Mouse (Mus musculus) ovary, postnatal 36 days (tissue): ENCODE results near the gene Hist1h2bq.
"Not testable (repeated sequence)": the region's sequence is repeated elsewhere in the genome, so short reads cannot be mapped to it uniquely, and the experiment has no call there.

ENCODE experiments used
- DNase-seq: peaks from one replicate; pipeline ENCODE4 v3.0.0; 2022; ENCODE audit warnings: low spot score, mixed read lengths

Gene Hist1h2bq

DNA sequence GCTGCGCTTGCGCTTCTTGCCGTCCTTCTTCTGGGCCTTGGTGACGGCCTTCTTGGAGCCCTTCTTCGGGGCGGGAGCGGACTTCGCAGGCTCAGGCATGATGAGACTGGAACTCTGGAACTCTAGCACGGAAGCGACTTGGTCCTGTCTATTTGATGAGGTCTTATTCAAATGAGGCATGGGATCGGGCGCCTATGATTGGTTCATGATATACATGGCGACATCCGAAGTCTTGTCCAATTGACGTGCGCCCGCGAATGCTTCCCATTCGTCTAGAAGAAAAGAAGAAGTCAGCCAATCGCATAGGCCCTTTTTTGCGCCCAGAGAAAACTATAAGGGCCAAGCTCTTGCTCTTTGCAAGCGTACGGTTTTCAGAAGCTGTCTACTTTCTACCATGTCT lies at the start of gene Hist1h2bq, which contains the start of gene Hist1h2ao:
Hist1h2bq (minus strand) TSS at position 125 of the 400 bp plus-strand sequence.
Hist1h2ao (plus strand) TSS at position 393 of the 400 bp plus-strand sequence.
- not testable (repeated sequence) for DNase-seq

DNA sequence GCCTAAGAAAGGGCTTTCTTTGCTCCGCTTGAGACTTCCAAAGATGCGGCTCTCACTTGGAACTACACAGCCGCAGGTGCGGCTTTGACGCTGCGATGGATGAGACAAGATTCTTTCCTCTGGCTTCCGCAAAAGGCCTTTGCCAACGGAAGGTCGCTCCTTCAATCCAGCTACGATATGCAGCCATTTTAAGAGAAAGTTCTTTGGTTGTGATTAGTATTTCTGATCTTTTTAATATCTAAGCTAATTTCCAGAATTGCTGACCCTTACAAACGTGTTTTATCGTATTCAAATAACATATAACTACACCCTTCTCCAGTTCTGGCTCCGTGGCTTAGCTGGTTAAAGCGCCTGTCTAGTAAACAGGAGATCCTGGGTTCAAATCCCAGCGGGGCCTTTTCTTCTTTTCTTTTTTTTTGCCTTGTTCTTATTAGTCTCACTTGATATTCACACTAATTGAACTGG lies 45.7 kb upstream of the Hist1h2bq start:
- DNase-seq: no peak

DNA sequence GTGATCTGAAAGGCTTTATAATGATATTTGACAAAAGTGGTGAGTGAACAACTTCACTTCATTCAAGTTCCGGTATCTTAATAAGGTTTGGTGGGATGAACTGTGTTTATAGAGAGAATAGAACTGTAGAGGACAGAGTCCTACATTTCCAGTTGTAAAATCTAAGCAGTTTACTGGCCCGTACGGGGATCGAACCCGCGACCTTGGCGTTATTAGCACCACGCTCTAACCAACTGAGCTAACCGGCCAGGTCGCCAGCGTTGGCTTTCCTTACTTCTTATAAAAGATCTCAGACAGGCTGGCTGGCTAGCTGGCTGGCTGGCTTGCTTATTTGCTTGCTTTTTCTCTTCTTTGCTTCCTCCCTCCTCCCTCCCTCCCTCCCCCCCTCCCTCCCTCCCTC lies 45.1 kb upstream of the Hist1h2bq start:
- DNase-seq: peak; percentile 71

DNA sequence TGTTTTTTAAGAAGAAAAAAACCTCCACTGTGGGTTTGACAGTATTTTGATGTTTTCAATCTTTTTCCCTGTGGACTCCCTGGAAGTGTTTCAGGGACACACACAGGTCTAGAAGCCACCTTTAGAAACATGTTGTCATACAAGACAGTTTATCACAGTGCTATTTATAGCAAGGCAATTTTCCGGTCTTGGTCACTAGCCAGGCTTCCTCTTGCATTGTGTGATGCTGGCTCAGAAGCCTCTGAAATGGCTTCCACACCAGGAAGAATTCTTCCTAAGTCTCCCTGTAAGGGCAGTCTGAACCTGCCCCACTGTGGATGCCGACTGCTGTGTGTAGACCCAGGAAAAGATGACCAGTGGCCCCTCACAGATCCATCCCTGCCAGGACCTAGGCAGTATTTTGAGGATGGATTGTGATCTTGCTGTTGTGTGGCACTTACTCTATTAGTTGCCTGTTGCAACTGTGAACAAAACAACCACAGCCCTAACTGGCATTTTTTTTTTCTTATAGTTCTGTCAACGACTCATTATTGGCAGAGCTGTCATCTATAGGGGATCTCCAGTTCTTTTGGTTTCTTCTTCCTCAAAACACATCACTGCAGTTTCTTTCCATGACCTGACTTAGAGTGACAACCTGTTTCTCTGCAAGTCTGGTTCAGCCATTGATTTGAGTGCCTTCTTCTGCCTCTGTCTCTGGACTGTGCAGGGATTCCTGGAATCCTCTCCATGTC lies 42.4 kb upstream of the Hist1h2bq start:
- DNase-seq: no peak

DNA sequence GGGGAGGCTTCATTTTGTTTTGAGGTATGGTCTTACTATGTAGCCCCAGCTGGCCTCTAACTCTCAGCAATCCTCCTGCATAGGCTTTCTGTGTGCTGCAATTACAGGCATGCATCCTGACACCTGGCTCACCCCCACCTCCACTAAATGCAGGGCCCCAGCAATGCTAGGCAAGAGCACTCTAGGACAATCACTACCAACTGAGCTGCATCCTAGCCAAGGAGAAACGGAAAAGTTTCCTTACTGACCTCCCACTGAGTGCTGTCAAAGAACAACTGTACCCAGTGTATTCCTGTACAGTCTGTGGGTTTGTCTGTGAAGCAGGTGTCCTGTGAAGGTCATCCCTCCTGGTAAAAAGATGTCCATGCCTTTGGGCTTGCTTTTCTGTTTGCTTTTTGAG lies 40.7 kb upstream of the Hist1h2bq start:
- DNase-seq: not testable (repeated sequence)

DNA sequence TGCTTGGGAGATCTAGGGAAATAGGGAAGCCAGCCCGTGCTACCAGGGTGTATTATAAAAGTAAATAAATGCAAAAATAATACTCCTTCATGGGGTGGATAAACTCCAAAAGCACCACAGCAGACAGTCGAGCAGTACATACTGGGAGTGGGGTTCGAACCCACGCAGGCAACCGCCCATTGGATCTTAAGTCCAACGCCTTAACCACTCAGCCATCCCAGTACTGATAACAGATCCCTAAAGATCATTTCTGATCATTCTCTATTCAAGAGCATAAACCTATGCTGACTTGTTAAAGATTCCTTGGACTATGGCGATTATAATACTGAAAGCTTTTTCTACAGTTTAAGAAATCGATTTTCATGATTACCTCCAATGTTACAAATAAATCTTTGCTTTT lies 37.9 kb upstream of the Hist1h2bq start:
- DNase-seq: no peak

DNA sequence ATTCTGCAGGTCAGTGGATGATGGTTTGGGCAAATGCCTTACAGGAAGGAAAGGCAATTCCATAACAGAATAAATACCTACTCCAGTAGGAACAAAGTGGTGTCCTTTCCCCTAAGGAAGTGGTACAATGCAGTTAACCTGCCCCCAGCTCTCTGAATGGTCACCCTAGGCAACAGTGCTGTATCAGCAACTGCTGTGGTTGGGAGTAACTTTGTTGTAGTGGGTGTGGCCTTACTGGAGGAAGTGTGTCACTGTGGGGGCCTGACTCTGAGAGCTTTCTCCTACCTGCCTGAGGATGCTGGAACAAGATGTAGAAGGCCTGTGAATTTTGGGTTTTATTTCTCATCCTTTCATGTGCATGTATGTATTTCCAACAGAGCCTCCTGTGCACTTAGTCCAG lies 36.4 kb upstream of the Hist1h2bq start:
- DNase-seq: not testable (repeated sequence)

DNA sequence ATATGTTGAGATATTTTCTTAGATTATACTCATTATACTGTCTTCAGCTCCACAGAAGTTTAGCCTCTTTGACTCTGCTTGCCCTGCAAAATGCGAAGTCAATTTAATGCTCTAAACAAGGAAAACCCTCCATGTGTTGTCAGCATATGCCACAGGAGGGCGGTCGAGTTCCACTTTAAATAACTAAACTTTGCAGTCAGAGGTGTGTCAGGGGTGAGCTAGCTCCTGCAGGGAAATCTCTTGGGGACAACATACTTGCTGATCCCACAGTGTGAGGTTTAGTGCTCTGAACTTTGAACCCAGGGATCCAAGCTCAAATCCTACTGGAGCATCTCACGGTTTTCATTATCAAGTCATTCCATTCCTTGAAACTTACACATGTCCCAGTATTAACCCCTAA lies 30.5 kb upstream of the Hist1h2bq start:
- DNase-seq: not testable (repeated sequence)

DNA sequence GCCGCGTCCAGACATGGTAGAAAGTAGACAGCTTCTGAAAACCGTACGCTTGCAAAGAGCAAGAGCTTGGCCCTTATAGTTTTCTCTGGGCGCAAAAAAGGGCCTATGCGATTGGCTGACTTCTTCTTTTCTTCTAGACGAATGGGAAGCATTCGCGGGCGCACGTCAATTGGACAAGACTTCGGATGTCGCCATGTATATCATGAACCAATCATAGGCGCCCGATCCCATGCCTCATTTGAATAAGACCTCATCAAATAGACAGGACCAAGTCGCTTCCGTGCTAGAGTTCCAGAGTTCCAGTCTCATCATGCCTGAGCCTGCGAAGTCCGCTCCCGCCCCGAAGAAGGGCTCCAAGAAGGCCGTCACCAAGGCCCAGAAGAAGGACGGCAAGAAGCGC lies 23.5 kb upstream of the Hist1h2bq start, which contains the start of the genes Hist1h2ap and Hist1h2br:
Hist1h2ap (minus strand) TSS at position 47 of the 400 bp plus-strand sequence.
Hist1h2br (plus strand) TSS at position 283 of the 400 bp plus-strand sequence.
- DNase-seq: not testable (repeated sequence)

DNA sequence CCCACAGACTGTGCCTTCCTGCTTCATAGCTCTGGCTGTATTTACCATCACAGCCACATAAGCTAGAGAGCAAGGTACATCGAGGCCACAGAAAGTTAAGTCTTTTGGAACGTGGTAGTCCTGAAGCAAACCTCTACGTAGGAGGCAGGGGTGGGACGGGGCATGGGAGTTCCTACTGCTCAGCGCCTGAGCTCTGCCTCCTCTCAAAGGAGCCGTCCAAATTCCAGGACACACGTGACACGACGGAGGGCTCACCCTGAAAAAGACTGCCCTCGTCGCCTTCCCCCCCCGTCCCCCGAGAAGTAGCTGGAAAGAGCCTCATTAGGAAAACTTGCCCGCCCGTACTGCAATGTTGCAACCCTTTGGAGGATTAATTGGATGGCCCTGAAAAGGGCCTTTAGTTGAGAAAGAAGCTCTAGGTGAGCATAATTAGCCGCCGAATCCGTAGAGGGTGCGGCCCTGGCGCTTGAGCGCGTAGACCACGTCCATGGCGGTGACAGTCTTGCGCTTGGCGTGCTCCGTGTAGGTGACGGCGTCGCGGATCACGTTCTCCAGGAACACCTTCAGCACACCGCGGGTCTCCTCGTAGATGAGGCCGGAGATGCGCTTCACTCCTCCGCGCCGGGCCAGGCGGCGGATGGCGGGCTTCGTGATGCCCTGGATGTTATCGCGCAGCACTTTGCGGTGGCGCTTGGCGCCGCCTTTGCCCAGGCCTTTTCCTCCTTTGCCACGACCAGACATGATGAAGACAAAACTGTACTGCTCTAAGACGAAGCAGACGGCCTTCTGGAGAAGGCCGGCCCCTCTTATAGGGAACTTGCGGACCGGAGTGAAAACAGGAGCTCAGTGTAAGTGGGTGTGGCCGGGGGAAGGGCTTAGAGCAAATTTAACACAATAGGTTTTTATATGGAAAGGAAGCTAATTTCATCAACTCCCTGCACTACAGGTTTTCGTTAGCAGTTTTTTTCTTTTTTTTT lies 21.7 kb upstream of the Hist1h2bq start, which contains the start of gene Hist1h4n:
Hist1h4n (minus strand) TSS at position 779 of the 977 bp plus-strand sequence.
- DNase-seq: not testable (repeated sequence)

DNA sequence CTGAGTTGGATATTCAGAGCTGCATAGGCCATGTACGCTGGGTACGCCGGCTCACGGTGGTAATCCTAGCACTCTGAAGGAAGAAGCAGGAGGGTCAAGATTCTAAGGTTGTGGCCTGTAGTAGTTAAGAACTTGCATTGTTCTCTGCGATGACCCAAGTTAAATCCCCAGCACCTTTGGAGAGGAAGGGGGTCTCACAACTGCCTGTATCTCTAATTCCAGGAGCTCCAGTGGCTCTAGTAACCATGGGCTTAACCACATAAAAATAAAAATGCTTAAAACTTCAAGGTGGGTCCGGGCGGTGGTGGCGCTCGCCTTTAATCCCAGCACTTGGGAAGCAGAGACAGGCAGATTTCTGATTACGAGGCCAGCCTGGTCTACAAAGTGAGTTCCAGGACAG lies 20.3 kb upstream of the Hist1h2bq start:
- DNase-seq: no peak

DNA sequence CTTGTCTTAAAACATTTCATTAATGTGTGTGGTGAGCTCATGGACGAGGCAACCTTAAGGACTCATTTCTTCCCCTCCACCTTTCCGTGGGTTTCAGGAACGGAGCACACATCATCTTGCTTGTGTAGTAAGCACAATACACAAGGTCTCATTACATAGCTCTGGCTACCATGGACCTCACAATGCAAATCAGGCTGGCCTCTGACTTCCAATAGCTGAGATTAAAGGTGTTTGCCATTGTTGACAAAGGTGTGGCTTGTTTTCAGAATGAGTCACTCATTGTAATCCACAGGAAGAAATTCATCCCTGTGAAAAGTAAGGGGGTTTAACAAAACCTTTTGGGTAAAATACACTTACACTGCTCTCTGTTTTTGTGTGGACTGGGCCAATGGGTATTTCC lies 18.5 kb upstream of the Hist1h2bq start:
- DNase-seq: no peak

DNA sequence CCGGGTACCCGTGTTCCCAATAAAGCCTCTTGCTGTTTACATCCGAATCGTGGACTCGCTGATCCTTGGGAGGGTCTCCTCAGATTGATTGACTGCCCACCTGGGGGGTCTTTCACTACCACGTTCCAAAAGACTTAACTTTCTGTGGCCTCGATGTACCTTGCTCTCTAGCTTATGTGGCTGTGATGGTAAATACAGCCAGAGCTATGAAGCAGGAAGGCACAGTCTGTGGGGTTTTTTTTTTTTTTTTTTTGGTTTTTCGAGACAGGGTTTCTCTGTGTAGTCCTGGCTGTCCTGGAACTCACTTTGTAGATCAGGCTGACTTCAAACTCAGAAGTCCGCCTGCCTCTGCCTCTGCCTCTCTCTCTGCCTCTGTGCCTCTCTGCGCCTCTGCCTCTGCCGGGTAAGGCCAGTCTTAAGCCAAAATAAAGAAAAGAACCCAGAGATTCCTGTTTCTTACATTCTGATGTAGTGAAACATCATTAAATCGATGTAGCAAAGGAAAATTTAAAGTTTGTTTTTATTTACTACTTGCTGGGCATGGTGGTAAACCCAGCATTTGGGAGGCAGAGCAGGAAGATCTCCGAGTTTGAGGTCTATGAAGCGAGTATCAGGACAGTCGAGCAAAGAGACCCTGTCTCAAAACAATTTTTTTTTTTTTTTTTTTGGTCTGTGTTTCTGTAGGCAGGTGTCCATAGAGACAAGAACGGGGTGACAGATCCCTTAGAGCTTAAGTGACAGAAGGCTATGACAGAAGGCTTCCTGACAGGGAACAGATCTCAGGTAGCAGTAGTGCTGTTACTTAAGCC lies 10.3 kb upstream of the Hist1h2bq start:
- DNase-seq: not testable (repeated sequence)

DNA sequence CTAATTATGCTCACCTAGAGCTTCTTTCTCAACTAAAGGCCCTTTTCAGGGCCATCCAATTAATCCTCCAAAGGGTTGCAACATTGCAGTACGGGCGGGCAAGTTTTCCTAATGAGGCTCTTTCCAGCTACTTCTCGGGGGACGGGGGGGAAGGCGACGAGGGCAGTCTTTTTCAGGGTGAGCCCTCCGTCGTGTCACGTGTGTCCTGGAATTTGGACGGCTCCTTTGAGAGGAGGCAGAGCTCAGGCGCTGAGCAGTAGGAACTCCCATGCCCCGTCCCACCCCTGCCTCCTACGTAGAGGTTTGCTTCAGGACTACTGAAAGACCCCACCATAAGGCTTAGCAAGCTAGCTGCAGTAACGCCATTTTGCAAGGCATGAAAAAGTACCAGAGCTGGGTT lies 2.1 kb upstream of the Hist1h2bq start:
- DNase-seq: not testable (repeated sequence)

DNA sequence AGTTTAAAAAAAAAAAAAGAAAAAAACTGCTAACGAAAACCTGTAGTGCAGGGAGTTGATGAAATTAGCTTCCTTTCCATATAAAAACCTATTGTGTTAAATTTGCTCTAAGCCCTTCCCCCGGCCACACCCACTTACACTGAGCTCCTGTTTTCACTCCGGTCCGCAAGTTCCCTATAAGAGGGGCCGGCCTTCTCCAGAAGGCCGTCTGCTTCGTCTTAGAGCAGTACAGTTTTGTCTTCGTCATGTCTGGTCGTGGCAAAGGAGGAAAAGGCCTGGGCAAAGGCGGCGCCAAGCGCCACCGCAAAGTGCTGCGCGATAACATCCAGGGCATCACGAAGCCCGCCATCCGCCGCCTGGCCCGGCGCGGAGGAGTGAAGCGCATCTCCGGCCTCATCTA lies 1.5 kb upstream of the Hist1h2bq start, which contains the start of gene Hist1h4m:
Hist1h4m (plus strand) TSS at position 208 of the 400 bp plus-strand sequence.
- peak; percentile 38 for DNase-seq

DNA sequence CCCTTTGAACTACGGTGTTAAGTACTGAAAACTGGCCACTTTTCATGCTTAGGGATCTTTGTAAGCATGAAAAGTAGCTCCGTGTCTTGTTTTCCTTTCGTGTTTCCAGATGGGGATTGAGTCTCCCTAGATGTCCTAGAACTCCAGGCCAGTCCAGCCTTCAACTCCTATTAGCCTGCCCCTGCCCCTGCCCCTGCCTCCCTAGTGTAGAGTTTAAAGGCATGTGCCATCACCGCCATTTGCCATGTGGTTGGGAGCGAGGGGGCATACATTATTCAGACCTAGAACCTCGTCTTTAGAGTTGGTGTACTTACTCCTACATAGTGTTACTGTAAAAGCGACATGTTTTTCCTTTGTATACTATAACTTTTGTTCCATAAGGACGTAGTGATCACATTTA lies 1.1 kb upstream of the Hist1h2bq start:
- DNase-seq: not testable (repeated sequence)

DNA sequence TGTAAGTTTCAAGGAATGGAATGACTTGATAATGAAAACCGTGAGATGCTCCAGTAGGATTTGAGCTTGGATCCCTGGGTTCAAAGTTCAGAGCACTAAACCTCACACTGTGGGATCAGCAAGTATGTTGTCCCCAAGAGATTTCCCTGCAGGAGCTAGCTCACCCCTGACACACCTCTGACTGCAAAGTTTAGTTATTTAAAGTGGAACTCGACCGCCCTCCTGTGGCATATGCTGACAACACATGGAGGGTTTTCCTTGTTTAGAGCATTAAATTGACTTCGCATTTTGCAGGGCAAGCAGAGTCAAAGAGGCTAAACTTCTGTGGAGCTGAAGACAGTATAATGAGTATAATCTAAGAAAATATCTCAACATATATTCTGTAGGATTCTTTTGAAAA lies 6.9 kb downstream of the Hist1h2bq start:
- not testable (repeated sequence) for DNase-seq

DNA sequence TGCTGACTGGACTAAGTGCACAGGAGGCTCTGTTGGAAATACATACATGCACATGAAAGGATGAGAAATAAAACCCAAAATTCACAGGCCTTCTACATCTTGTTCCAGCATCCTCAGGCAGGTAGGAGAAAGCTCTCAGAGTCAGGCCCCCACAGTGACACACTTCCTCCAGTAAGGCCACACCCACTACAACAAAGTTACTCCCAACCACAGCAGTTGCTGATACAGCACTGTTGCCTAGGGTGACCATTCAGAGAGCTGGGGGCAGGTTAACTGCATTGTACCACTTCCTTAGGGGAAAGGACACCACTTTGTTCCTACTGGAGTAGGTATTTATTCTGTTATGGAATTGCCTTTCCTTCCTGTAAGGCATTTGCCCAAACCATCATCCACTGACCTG lies 12.8 kb downstream of the Hist1h2bq start:
- DNase-seq: not testable (repeated sequence)

DNA sequence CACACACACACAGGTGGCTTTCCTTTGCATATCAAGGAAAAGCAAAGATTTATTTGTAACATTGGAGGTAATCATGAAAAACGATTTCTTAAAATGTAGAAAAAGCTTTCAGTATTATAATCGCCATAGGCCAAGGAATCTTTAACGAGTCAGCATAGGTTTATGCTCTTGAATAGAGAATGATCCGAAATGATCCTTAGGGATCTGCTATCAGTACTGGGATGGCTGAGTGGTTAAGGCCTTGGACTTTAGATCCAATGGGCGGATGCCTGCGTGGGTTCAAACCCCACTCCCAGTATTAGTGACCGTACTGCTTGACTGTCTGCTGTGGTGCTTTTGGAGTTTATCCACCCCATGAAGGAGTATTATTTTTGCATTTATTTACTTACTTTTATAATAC lies 14.4 kb downstream of the Hist1h2bq start:
- DNase-seq: no peak

DNA sequence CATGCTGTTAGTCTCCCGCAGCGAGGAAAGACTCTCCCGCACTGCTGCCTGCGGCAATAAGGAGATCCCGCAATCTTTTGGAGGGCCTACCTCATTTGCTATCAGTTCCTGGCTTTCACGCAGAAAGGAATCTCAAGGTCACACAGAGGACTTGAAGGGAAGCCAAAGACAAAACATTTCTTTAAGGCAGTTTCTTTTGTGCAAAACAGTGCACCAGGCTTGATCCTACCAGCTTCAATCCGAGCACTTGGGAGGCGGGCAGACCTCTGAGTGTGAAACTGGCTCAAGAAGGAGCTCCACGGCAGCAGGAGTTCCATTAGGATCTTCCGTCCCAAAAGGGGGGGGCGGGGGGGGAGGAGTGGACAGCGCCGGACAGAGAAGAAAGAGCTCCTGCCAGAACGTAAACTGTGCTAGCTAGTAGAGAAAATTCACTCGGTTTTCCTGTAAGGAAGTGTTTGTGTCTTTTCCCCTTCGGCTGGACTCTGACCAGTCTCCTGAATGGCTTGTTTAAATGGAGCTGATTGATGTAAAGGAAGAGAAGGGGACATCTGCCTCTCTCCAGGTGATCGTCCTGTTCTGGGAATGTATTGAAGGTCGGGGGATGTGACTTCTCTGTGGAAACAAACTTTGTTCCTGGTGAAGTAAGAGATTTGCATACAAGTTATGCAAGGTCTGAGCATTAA lies 19.3 kb downstream of the Hist1h2bq start:
- peak; percentile 22 for DNase-seq

DNA sequence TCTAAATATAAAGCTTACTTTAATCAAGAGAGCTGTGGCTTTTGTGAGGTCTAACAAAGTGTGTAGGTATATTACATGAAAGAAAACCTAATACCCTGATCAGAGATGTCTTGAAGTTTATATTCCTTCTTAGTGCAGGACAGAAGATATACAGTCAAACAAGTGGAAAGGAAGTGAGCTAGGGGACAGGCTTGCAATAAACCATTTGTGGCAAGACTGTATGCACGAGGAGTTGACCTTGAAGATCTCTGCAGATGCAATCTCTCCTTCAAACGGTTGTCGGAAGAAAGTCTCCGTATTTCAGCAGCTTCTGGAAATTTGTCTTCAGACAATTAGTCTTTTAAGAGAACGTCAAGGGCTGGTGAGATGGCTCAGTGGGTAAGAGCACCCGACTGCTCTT lies 20.1 kb downstream of the Hist1h2bq start:
- no peak for DNase-seq
